Mouse (Mus musculus) ES-E14 (cell line): ENCODE measurements around the gene Gmpr2.

Experiments
- HCFC1 ChIP-seq: IDR thresholded peaks from 2 replicates; pipeline ENCODE4 v1.6.1; 2012; ENCODE audit warnings: low read length, inconsistent platforms, borderline replicate concordance; ENCODE audit not compliant: insufficient read depth
- ZC3H11A ChIP-seq: IDR thresholded peaks from 2 replicates; pipeline ENCODE4 v1.6.1; 2012; ENCODE audit warnings: low read depth, mild to moderate bottlenecking, inconsistent platforms, low read length, borderline replicate concordance

DNA sequence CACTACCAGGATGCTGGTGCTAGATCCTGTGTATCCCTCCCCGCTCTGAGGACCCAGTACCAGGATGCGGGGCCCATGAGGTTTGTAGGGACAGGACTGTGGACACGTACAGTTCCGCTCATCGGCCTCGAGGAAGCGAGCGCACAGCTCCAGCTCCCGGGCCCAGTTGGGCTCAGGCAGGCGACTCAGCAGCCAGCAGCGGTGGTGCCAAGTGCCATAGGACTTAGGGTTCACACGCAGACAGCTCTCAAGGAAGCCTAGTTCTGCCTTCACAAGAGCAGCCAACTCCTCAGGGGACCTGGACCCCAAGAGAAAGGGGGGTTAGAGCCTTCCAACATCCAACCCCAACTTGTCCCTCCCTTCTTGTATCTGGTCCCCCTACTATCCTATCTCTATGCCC is 48.9 kb downstream of the Gmpr2 start:
- TF ChIP-seq ZC3H11A: no peak
- no peak for TF ChIP-seq HCFC1
